Mouse (Mus musculus) kidney, postnatal 0 days (tissue): ENCODE measurements at regions not wholly inside any gene's neighbourhood (a gene's known extent, or its start where the extent isn't known, plus 50 kb on each side); places are given as distances from the start of the nearest gene placed in this dataset.

Experiments used
- ATAC-seq: fragments of 200-750 bp; cut with Nextera tagmentation; replicated peaks from 2 replicates; pipeline ENCODE4 v1.8.0; 2017; ENCODE audit warnings: low read depth, moderate number of reproducible peaks, moderate TSS enrichment, moderate library complexity; ENCODE audit not compliant: low FRiP score
- DNase-seq: peaks from one replicate; pipeline ENCODE4 v3.0.0-alpha.2; 2016; ENCODE audit warnings: low spot score
- H3K27ac ChIP-seq: fragments of 300-500 bp; sonication (generic); 2 replicates; pipeline ENCODE4 v1.5.1; 2014; ENCODE audit warnings: mild to moderate bottlenecking
- H3K27me3 ChIP-seq: fragments of 300-500 bp; sonication (generic); 2 replicates; pipeline ENCODE4 v1.6.1; 2014; ENCODE audit warnings: low read length, mixed read lengths; ENCODE audit not compliant: insufficient read depth
- H3K36me3 ChIP-seq: fragments of 300-500 bp; sonication (generic); 2 replicates; pipeline ENCODE4 v1.6.1; 2014; ENCODE audit warnings: low read length, mixed read lengths; ENCODE audit not compliant: insufficient read depth
- H3K4me1 ChIP-seq: fragments of 300-500 bp; sonication (generic); replicated peaks from 2 replicates; pipeline ENCODE4 v1.6.1; 2014; ENCODE audit warnings: antibody characterized with exemption, low read length, mixed read lengths; ENCODE audit not compliant: insufficient read depth
- H3K4me2 ChIP-seq: fragments of 300-500 bp; sonication (generic); 2 replicates; pipeline ENCODE4 v1.6.1; 2014; ENCODE audit warnings: mild to moderate bottlenecking, low read length, moderate library complexity, mixed read lengths
- H3K4me3 ChIP-seq: fragments of 300-500 bp; sonication (generic); replicated peaks from 2 replicates; pipeline ENCODE4 v1.5.1; 2014; ENCODE audit warnings: low read depth, low read length
- H3K9ac ChIP-seq: fragments of 300-500 bp; sonication (generic); 2 replicates; pipeline ENCODE4 v1.6.1; 2014; ENCODE audit warnings: low read depth, low read length
- H3K9me3 ChIP-seq: fragments of 300-500 bp; sonication (generic); replicated peaks from 2 replicates; pipeline ENCODE4 v1.6.1; 2016; ENCODE audit warnings: low read length, inconsistent platforms, mixed read lengths
- CTCF ChIP-seq: IDR thresholded peaks from 2 replicates; pipeline ENCODE4 v1.5.1; 2016; ENCODE audit warnings: antibody characterized with exemption, low read depth, mild to moderate bottlenecking, moderate library complexity
- WGBS: fragments of 180-500 bp; shearing (Covaris S2); extraction: QIAGEN DNeasy Blood & Tissue Kit; methylation state at CpG from one replicate; pipeline ENCODE4 v1.1.7; 2014; 5-methylcytosine and 5-hydroxymethylcytosine counted together

- H3K36me3 ChIP-seq, result no peaks in the 10 kb centered on the region
- 45% methylated on average over 3 of the region's 3 CpGs for WGBS
- no peak overlapping the region for H3K27ac ChIP-seq
- ATAC-seq (no peak), DNase-seq (peak; percentile 52)
- H3K4me2 ChIP-seq, result no peak overlapping the region
- H3K9me3 ChIP-seq, result no peaks in the 10 kb centered on the region
- no peak for TF ChIP-seq CTCF
- no peaks in the 10 kb centered on the region for H3K27me3 ChIP-seq
- no peak overlapping the region for H3K4me3 ChIP-seq
- no peak overlapping the region for H3K9ac ChIP-seq
- no peaks in the 10 kb centered on the region for H3K4me1 ChIP-seq
Observed at GRCm38 (mm10) chr9:84281610-84282009, 356.7 kb downstream of the Bckdhb start.

GRCm38 (mm10) chr9:84283296-84283695 is 358.4 kb downstream of the Bckdhb start:
- 86% methylated on average over 6 of the region's 6 CpGs for WGBS
- no peak for DNase-seq
- H3K27me3 ChIP-seq, result no peaks in the 10 kb centered on the region

GRCm38 (mm10) chr9:84285604-84286003 is 360.7 kb downstream of the Bckdhb start:
- H3K4me2 ChIP-seq, result no peak overlapping the region
- no peak overlapping the region for H3K9ac ChIP-seq
- no peaks in the 10 kb centered on the region for H3K4me1 ChIP-seq
- no peak overlapping the region for H3K27ac ChIP-seq
- DNase-seq (peak; percentile 35), ATAC-seq (no peak)
- no peaks in the 10 kb centered on the region for H3K27me3 ChIP-seq
- H3K4me3 ChIP-seq, result no peak overlapping the region
- 18% methylated on average over 4 of the region's 4 CpGs for WGBS
- no peaks in the 10 kb centered on the region for H3K9me3 ChIP-seq
- TF ChIP-seq CTCF, result no peak
- no peaks in the 10 kb centered on the region for H3K36me3 ChIP-seq

More at GRCm38 (mm10) chr9:84283296-84283695, 358.4 kb downstream of the Bckdhb start:
- Histone ChIP-seq H3K36me3 (no peaks in the 10 kb centered on the region), H3K4me1 (no peaks in the 10 kb centered on the region), H3K27ac (no peak overlapping the region), H3K4me3 (no peak overlapping the region), H3K4me2 (no peak overlapping the region), H3K9ac (no peak overlapping the region), H3K9me3 (no peaks in the 10 kb centered on the region)
- TF ChIP-seq CTCF, result no peak
- ATAC-seq, result no peak

- no peak for TF ChIP-seq CTCF
- DNase-seq, result no peak
- Histone ChIP-seq H3K27ac (no peak overlapping the region), H3K4me1 (no peaks in the 10 kb centered on the region), H3K36me3 (no peaks in the 10 kb centered on the region), H3K9ac (no peak overlapping the region), H3K27me3 (no peaks in the 10 kb centered on the region), H3K4me3 (no peak overlapping the region), H3K4me2 (no peak overlapping the region), H3K9me3 (no peaks in the 10 kb centered on the region)
- ATAC-seq, result no peak
- WGBS, result 27% methylated on average over 1 of the region's 1 CpGs
Observed at GRCm38 (mm10) chr9:84295891-84296290, 370.9 kb downstream of the Bckdhb start.

- no peak for TF ChIP-seq CTCF
- Histone ChIP-seq H3K4me2 (no peak overlapping the region), H3K36me3 (no peaks in the 10 kb centered on the region), H3K9me3 (no peaks in the 10 kb centered on the region), H3K27ac (no peak overlapping the region), H3K4me3 (no peak overlapping the region), H3K9ac (no peak overlapping the region), H3K4me1 (no peaks in the 10 kb centered on the region), H3K27me3 (no peaks in the 10 kb centered on the region)
- no peak for DNase-seq
- 85% methylated on average over 3 of the region's 3 CpGs for WGBS
- ATAC-seq, result no peak
Observed at GRCm38 (mm10) chr9:84296456-84296855, 371.5 kb downstream of the Bckdhb start.

- WGBS, result 89% methylated on average over 2 of the region's 2 CpGs
- no peaks in the 10 kb centered on the region for H3K27me3 ChIP-seq
Observed at GRCm38 (mm10) chr9:84304398-84304797, 379.5 kb downstream of the Bckdhb start.

GRCm38 (mm10) chr9:84318811-84319210 is 393.9 kb downstream of the Bckdhb start:
- no peak for TF ChIP-seq CTCF
- ATAC-seq (no peak), DNase-seq (no peak)
- no peak overlapping the region for H3K4me2 ChIP-seq
- no peaks in the 10 kb centered on the region for H3K4me1 ChIP-seq
- no peak overlapping the region for H3K27ac ChIP-seq
- H3K36me3 ChIP-seq, result no peaks in the 10 kb centered on the region
- H3K4me3 ChIP-seq, result no peak overlapping the region
- H3K9ac ChIP-seq, result no peak overlapping the region
- WGBS, result 77% methylated on average over 2 of the region's 2 CpGs
- no peaks in the 10 kb centered on the region for H3K27me3 ChIP-seq
- no peaks in the 10 kb centered on the region for H3K9me3 ChIP-seq

More at GRCm38 (mm10) chr9:84304398-84304797, 379.5 kb downstream of the Bckdhb start:
- no peak for ATAC-seq
- no peak overlapping the region for H3K4me3 ChIP-seq
- no peak for DNase-seq
- H3K36me3 ChIP-seq, result no peaks in the 10 kb centered on the region
- H3K9me3 ChIP-seq, result no peaks in the 10 kb centered on the region
- no peak overlapping the region for H3K4me2 ChIP-seq
- no peaks in the 10 kb centered on the region for H3K4me1 ChIP-seq
- no peak overlapping the region for H3K9ac ChIP-seq
- no peak overlapping the region for H3K27ac ChIP-seq
- TF ChIP-seq CTCF, result peak; percentile 34; the same call in 1 of the 2 replicates
